Mouse (Mus musculus) gastrocnemius, adult 18-20 months (tissue): Measurements from ENCODE around the gene Gm49027. TPM values are rescaled to one million over a fixed set of nuclear protein-coding genes. Genes with fewer than 3 reads are reported as not detected.
A peak's percentile ranks its signal among the peaks of the same experiment; 100 is the strongest.
"Not testable (repeated sequence)": the region's sequence is repeated elsewhere in the genome, so short reads cannot be mapped to it uniquely, and the experiment has no call there.

ENCODE experiments used
- DNase-seq: peaks from one replicate; pipeline ENCODE4 v3.0.0; 2021; ENCODE audit warnings: low spot score
- long read RNA-seq, 2 experiments: library from polyadenylated mRNA; stranded (forward); transcript quantifications; one replicate each; pipeline ENCODE4 v2.0.0; 2021
- total RNA-seq, 2 experiments: library from RNA; stranded (reverse); gene quantifications; 2 replicates each; pipeline ENCODE4 v1.2.3; 2021

Gene Gm49027
- total RNA-seq, result under 1 TPM in 1 of 2 experiments, not detected in 1; 0.43 TPM
- long read RNA-seq, experiment 1, partial matches to known transcripts, result 52 of 52 reads
- long read RNA-seq, experiment 1, other reads (novel, unspliced or antisense), result 0 of 52 reads
- long read RNA-seq, experiment 2, partial matches to known transcripts, result 31 of 31 reads
- long read RNA-seq, experiment 2, other reads (novel, unspliced or antisense), result 0 of 31 reads

GRCm38 (mm10) chr5:123525281-123525680 lies at the start of gene Gm49027:
TSS of gene Gm49027 (minus strand) at chr5:123525488.
- DNase-seq, result no peak

- DNase-seq, result no peak
These were observed 48.1 kb upstream of the Gm49027 start for GRCm38 (mm10) chr5:123573362-123573761.

GRCm38 (mm10) chr5:123572357-123573186 lies 47.3 kb upstream of the Gm49027 start, which contains the start of gene Vps33a:
TSS of gene Vps33a (minus strand) at chr5:123573038.
- peak; percentile 98 for DNase-seq

GRCm38 (mm10) chr5:123561128-123561527 lies 35.8 kb upstream of the Gm49027 start:
- no peak for DNase-seq

- no peak for DNase-seq
These were observed 34.3 kb upstream of the Gm49027 start for GRCm38 (mm10) chr5:123559588-123559987.

DNA sequence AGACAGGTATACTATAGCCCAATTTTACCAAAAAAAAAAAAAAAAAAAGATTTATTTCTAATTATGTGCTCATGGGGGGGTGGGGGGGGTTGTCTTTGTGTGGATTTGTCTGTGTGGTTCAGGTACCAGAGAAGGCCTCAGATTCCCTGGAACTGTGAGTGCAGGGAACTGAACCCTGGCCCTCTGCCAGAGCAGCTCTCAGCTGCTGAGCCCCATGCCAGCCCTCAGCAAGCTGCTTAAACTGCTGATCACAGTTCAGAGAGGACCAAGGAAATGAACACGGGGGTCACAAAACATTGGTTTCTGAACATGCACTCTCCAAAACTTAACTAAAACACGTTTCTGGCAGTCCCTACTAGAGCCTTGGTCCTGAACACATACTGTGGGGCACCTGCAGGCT lies 31.2 kb upstream of the Gm49027 start:
- DNase-seq, result peak; percentile 67

DNA sequence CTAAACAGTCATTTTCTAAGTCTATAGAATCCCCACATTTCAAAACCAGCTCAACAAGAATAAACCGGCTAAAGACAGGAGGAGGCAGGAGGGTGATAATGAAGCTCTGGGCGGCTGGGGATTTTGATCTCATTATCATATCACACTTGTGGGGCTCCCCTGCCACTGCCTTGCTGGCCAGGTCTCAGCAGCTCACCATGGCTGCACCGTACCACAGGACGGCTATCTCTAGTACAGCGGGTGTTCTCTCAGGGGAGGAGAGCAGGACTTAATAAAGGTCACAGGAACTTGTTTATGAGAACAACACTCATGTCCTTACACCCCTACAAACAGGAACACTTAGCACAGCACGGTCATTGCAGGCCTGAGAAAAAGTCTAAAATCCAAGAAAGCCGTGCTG lies 30.4 kb upstream of the Gm49027 start:
- DNase-seq, result no peak

GRCm38 (mm10) chr5:123533801-123534200 lies 8.5 kb upstream of the Gm49027 start:
- DNase-seq, result no peak

- no peak for DNase-seq
These were observed 4.8 kb upstream of the Gm49027 start for GRCm38 (mm10) chr5:123530056-123530455.

DNA sequence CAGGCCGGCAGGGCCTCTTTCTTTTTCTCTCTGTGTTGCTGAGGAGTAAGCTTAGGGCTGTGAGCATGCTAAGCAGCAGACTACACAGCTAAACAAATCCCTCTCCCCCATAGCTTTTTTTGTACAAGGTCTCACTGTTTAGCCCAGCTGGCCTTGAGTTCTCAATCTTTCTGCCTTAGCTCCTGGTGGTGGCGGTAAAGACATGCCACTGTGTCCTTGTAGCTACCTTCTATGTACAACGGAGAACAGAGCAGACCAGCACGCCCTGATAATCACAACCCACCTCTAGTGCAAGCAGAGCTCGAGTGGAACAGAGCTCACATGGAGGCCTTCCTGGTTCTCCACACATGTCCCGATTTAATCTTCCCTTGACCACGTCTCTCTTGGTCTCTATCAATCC lies 3.4 kb upstream of the Gm49027 start:
- no peak for DNase-seq

DNA sequence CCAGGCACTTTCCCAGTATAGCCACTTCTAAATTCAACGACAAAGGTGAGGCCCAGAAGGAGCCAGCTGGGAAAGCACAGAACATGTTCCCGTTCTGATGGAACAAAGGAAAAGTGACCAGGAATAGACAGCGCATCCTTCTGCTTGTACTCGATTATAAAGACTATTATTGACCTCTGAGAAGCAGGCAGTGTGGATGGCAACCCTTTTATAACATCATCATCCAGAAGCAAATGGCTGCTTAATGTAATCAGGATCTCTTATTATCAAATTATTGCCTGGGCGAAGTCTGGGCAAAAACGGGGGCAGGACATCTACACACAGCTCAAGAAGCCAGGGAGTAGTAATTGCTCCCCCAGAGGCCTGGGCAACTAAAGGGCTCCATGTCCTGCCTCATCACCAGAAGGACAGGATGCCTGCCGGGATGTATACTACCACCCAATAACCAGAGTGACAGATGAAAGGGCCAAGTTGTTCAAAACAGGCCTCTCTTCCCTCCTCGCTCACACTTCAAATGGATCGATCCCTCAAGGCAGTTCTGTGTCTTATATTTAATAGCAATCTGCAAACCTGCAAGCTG lies 718 bp upstream of the Gm49027 start:
- no peak for DNase-seq

DNA sequence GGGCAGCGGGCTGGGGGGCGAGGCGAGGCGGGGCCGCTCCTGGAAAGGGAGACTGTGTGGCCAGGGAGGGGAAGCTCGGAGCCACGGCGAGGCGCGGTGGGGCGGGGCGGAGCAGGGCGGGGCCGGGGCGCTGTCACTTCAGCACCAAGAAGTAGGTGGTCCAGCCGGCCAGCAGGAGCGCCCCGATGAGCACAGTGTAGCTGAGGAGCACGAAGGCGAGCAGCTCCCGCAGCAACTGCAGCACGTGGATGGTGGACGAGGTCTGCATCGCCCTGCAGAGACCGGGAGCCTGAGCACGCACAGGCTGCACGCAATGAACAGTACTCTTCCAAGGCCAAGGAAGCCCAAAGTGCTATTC lies 916 bp downstream of the Gm49027 start:
- no peak for DNase-seq

GRCm38 (mm10) chr5:123523692-123524392 lies 1.4 kb downstream of the Gm49027 start, which contains the start of gene Diablo:
TSS of gene Diablo (minus strand) at chr5:123524176.
- DNase-seq, result peak; percentile 98

DNA sequence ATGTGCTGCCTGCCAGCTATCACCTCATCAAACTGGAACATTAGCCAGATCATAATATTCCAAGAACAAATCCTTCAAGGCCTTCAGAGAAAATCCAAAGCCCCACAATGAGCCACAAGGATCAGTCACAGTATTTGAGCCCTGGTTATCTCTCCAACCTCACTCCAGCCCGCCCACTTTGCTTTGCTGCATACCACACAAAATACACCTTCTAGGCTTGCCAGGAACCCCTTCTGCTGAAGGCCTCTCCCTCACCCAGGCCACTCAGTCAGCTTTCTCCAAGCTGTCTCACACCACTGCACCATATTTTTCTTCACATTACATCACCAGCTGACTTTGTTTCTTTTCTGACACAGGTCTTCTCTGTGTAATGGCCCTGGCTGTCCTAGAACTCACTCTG lies 3.1 kb downstream of the Gm49027 start:
- no peak for DNase-seq

- DNase-seq, result no peak
These were observed 3.7 kb downstream of the Gm49027 start for GRCm38 (mm10) chr5:123521621-123522020.

GRCm38 (mm10) chr5:123520666-123521065 lies 4.6 kb downstream of the Gm49027 start:
- no peak for DNase-seq

DNA sequence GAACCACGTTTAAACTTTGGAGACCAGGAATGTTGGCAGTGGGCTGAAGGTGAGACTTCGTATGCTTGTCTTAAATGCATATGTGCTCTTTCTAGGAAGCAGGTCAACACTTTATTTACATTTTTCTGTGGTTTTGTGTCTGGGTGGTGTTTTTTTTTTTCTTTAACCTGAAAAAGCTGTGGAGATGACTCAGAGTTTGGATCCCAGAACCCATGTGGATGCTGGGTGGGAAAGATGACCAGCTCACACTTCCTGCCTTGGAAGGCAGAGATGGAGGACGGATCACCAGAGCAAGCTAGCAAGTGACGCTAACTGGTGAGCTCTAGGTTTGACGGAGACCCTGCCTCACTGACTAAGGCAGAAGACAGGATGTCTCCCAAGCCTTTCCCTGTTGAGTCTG lies 10.4 kb downstream of the Gm49027 start:
- DNase-seq, result no peak

DNA sequence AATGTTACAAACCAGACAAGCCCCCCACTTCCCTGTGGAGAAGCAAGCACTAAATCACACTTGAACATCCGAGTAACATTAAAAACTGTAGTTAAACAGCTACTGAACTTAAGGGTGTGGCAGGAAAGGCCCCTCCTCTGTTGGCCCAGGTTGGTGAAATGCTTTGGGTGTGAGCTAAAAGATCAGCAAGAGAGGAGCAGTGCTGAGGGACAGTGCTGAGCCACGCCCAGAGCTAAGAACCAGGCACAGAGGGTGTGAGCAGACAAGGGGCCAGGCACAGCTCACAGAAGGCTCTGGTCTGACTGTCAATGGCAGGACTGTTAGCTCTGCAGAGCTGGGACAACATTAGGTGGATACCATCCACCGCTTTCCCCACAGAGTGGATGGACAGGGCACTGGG lies 13.2 kb downstream of the Gm49027 start:
- no peak for DNase-seq

DNA sequence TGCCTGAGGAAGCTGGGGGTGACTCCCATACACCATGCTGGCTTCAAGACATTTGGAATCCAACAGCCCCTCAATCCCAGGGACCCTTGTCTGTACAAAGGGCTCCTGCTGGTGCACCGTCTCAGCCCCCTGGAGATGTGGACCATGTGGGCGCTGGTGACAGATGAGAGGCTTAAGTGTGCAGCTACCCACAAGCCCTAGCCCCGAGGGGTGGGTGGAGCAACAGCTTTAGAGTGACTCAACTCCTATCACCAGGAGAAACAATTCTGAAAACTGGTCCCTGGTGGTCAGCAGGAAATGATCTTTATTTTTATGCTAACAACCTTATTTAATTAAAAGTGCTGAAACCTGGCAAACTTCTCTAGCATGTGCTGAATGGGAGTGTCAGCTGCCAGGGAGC lies 13.9 kb downstream of the Gm49027 start:
- not testable (repeated sequence) for DNase-seq

- no peak for DNase-seq
These were observed 15.1 kb downstream of the Gm49027 start, which contains the start of gene B3gnt4 for GRCm38 (mm10) chr5:123510160-123510559. TSS of gene B3gnt4 (plus strand) at chr5:123510460.

DNA sequence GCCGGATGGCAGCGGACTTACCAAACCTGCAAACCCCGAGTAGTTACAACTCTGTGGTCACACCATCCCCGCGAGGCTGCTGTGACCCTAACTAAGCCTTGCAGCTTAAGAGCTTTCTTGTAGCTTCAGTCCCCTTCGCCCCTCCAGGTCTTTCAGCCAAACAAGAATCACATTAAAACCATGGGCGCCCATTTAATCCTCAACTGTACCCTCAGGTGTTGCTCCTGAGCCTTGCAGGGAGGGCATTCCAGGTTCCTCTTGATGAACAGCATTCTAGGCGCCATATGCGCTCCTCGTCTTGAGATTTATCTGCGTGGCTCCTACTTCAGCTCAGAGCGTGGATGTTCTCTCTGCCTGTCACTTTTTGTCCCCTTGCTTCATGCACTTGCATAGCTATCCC lies 16.4 kb downstream of the Gm49027 start:
- DNase-seq, result no peak
